Mouse (Mus musculus) heart, embryonic 14.5 days (tissue): ENCODE data around the gene Slc25a24. TPM values are rescaled to one million over a fixed set of nuclear protein-coding genes. Genes with fewer than 3 reads are reported as not detected.

Source experiments
- ATAC-seq: fragments of 200-750 bp; cut with Nextera tagmentation; 2 replicates; pipeline ENCODE4 v1.8.0; 2017; ENCODE audit warnings: low read depth, moderate TSS enrichment; ENCODE audit not compliant: insufficient number of reproducible peaks, insufficient read depth, low FRiP score
- H3K27ac ChIP-seq, 2 experiments: fragments of 200-500 bp in 1 of 2; fragments of 300-500 bp in 1 of 2; sonication (generic) in 1 of 2; replicated peaks in 1 of 2; 2 replicates each; pipeline ENCODE4 v1.5.1; 2012 to 2014; ENCODE audit warnings: low read depth in 2 of 2, low read length in 2 of 2, control low read depth in 1 of 2, mild to moderate bottlenecking in 1 of 2, mixed read lengths in 1 of 2; ENCODE audit not compliant: control insufficient read depth in 1 of 2, insufficient read depth in 1 of 2
- H3K27me3 ChIP-seq: fragments of 300-500 bp; sonication (generic); 2 replicates; pipeline ENCODE4 v1.6.1; 2014; ENCODE audit warnings: mild to moderate bottlenecking, low read length, control low read depth; ENCODE audit not compliant: control insufficient read depth, insufficient read depth
- H3K36me3 ChIP-seq: fragments of 300-500 bp; sonication (generic); 2 replicates; pipeline ENCODE4 v1.6.1; 2014; ENCODE audit warnings: mild to moderate bottlenecking, control low read depth, low read length, mixed read lengths; ENCODE audit not compliant: control insufficient read depth, insufficient read depth
- H3K4me1 ChIP-seq, 2 experiments: fragments of 200-500 bp in 1 of 2; fragments of 300-500 bp in 1 of 2; sonication (generic) in 1 of 2; 2 replicates each; pipeline ENCODE4 v1.6.1; 2012 to 2014; ENCODE audit warnings: low read length in 2 of 2, control low read depth in 1 of 2, mixed read lengths in 1 of 2; ENCODE audit not compliant: control insufficient read depth in 2 of 2, insufficient read depth in 2 of 2
- H3K4me2 ChIP-seq: fragments of 300-500 bp; sonication (generic); 2 replicates; pipeline ENCODE4 v1.6.1; 2014; ENCODE audit warnings: mild to moderate bottlenecking, low read length
- H3K4me3 ChIP-seq, 2 experiments: fragments of 200-500 bp in 1 of 2; fragments of 300-500 bp in 1 of 2; sonication (generic) in 1 of 2; 2 replicates each; pipeline ENCODE4 v1.5.1; 2012 to 2014; ENCODE audit warnings: low read length in 2 of 2, mild to moderate bottlenecking in 2 of 2, control low read depth in 1 of 2, low read depth in 1 of 2, moderate library complexity in 1 of 2; ENCODE audit not compliant: control insufficient read depth in 1 of 2, insufficient read depth in 1 of 2
- H3K9ac ChIP-seq: fragments of 300-500 bp; sonication (generic); 2 replicates; pipeline ENCODE4 v1.6.1; 2014; ENCODE audit warnings: mild to moderate bottlenecking, low read length
- H3K9me3 ChIP-seq: fragments of 300-500 bp; sonication (generic); 2 replicates; pipeline ENCODE4 v1.6.1; 2016; ENCODE audit warnings: low read length, control low read depth; ENCODE audit not compliant: control insufficient read depth
- WGBS: fragments of 180-500 bp; shearing (Covaris S2); extraction: QIAGEN DNeasy Blood & Tissue Kit; methylation state at CpG from one replicate; pipeline ENCODE4 v1.1.7; 2014; 5-methylcytosine and 5-hydroxymethylcytosine counted together
- polyA plus RNA-seq: library from polyadenylated mRNA; unstranded; fragments of >200 nt; fragmentation: Nextera tagmentation; extraction: Ambion mirVana; gene quantifications from 2 replicates; pipeline ENCODE4 v1.2.1, GENCODE M21; 2014

Gene Slc25a24
- polyA plus RNA-seq, 1 experiment from 2014 or later, result 26.1 TPM

GRCm38 (mm10) chr3:109135352-109135751 lies 12.4 kb downstream of the Slc25a24 start:
- Histone ChIP-seq H3K27ac (no peak overlapping the region), H3K9ac (no peak overlapping the region), H3K36me3 (peaks cover 18% of the 10 kb centered on the region), H3K4me1 (no peaks in the 10 kb centered on the region), H3K27me3 (no peaks in the 10 kb centered on the region), H3K9me3 (peaks cover 7% of the 10 kb centered on the region; the same call in 1 of the 2 replicates), H3K4me3 (no peak overlapping the region), H3K4me2 (no peak overlapping the region)
- WGBS, result 79% methylated on average over 1 of the region's 1 CpGs
- ATAC-seq, result no peak

- H3K4me1 ChIP-seq, result no peaks in the 10 kb centered on the region
- H3K27me3 ChIP-seq, result no peaks in the 10 kb centered on the region
- H3K27ac ChIP-seq, result no peak overlapping the region
- no peak for ATAC-seq
- H3K9me3 ChIP-seq, result no peaks in the 10 kb centered on the region
- WGBS, result 77% methylated on average over 4 of the region's 4 CpGs
- H3K4me3 ChIP-seq, result no peak overlapping the region
- H3K4me2 ChIP-seq, result no peak overlapping the region
- peaks cover 39% of the 10 kb centered on the region; the same call in 1 of the 2 replicates for H3K36me3 ChIP-seq
- no peak overlapping the region for H3K9ac ChIP-seq
Measured at GRCm38 (mm10) chr3:109152561-109152960, 29.6 kb downstream of the Slc25a24 start.

- Histone ChIP-seq H3K9ac (no peak overlapping the region), H3K4me2 (no peak overlapping the region), H3K36me3 (peaks cover 42% of the 10 kb centered on the region; the same call in 1 of the 2 replicates), H3K27ac (no peak overlapping the region), H3K9me3 (no peaks in the 10 kb centered on the region), H3K27me3 (no peaks in the 10 kb centered on the region), H3K4me1 (no peaks in the 10 kb centered on the region), H3K4me3 (no peak overlapping the region)
- no peak for ATAC-seq
- WGBS, result 93% methylated on average over 6 of the region's 6 CpGs
Measured at GRCm38 (mm10) chr3:109153410-109153809, 30.5 kb downstream of the Slc25a24 start.

GRCm38 (mm10) chr3:109155926-109156669 lies 33.1 kb downstream of the Slc25a24 start:
- Histone ChIP-seq H3K9ac (no peak overlapping the region), H3K4me2 (no peak overlapping the region), H3K27ac (no peak overlapping the region), H3K4me3 (no peak overlapping the region), H3K36me3 (peaks cover 57% of the 10 kb centered on the region), H3K27me3 (no peaks in the 10 kb centered on the region), H3K4me1 (no peaks in the 10 kb centered on the region), H3K9me3 (no peaks in the 10 kb centered on the region)
- no peak for ATAC-seq
- WGBS, result 85% methylated on average over 4 of the region's 4 CpGs

GRCm38 (mm10) chr3:109157481-109157880 lies 34.5 kb downstream of the Slc25a24 start:
- no peak overlapping the region for H3K27ac ChIP-seq
- no peaks in the 10 kb centered on the region for H3K4me1 ChIP-seq
- H3K4me3 ChIP-seq, result no peak overlapping the region
- no peaks in the 10 kb centered on the region for H3K9me3 ChIP-seq
- ATAC-seq, result no peak
- H3K36me3 ChIP-seq, result peaks cover 71% of the 10 kb centered on the region
- 84% methylated on average over 3 of the region's 3 CpGs for WGBS
- no peak overlapping the region for H3K9ac ChIP-seq
- H3K4me2 ChIP-seq, result no peak overlapping the region
- no peaks in the 10 kb centered on the region for H3K27me3 ChIP-seq

- H3K27me3 ChIP-seq, result no peaks in the 10 kb centered on the region
- no peak overlapping the region for H3K4me3 ChIP-seq
- H3K9me3 ChIP-seq, result no peaks in the 10 kb centered on the region
- ATAC-seq, result no peak
- no peak overlapping the region for H3K4me2 ChIP-seq
- no peak overlapping the region for H3K9ac ChIP-seq
- H3K36me3 ChIP-seq, result peaks cover 83% of the 10 kb centered on the region
- WGBS, result 82% methylated on average over 2 of the region's 2 CpGs
- peaks cover 0 to 6% of the 10 kb centered on the region in 2 experiments; a peak in 1 of 4 replicates for H3K4me1 ChIP-seq
- no peak overlapping the region for H3K27ac ChIP-seq
Measured at GRCm38 (mm10) chr3:109164088-109164487, 41.1 kb downstream of the Slc25a24 start.

- ATAC-seq, result no peak
- Histone ChIP-seq H3K27ac (no peak overlapping the region), H3K4me1 (peaks cover 0 to 6% of the 10 kb centered on the region in 2 experiments; a peak in 1 of 4 replicates), H3K4me3 (no peak overlapping the region), H3K36me3 (peaks cover 83% of the 10 kb centered on the region), H3K9me3 (no peaks in the 10 kb centered on the region), H3K27me3 (no peaks in the 10 kb centered on the region), H3K4me2 (no peak overlapping the region), H3K9ac (no peak overlapping the region)
- 73% methylated on average over 1 of the region's 1 CpGs for WGBS
Measured at GRCm38 (mm10) chr3:109164644-109165043, 41.7 kb downstream of the Slc25a24 start.
